Mouse (Mus musculus) testis, postnatal 14 days (tissue): ENCODE measurements around the gene Lmf2.

Source experiments
- DNase-seq: peaks from one replicate; pipeline ENCODE4 v3.0.0; 2021; ENCODE audit warnings: low spot score

Gene Lmf2

DNA sequence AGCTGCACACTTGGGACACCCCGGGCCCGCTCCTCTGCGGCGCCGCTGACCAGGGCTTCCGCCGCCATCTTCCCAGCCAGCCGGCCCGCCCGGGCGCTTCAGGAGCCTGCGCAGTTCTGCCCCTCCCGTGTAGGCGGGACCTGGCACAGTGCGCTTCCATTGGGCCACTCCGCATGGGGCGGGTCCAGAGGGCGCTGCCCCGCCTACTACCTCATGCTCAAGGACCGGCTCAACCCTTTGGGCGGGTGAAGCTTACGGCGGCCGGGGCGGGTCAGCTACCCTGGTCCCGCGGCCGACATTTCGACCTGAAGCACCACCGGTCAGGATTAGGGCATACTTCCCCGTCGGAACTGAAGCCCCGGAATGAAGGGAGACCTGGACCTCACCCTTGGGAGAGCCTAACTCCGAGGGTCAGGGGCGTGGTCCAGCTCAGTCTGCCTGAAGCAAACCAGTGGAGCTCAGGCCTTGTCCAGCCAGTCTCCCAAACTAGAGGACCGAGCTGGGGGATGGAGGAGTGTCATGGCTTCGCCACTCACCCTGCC is 40.2 kb downstream of the Lmf2 start, which contains the start of gene Sbf1:
Sbf1 (minus strand) TSS at position 122 of the 542 bp plus-strand sequence.
- DNase-seq, result peak; percentile 98

DNA sequence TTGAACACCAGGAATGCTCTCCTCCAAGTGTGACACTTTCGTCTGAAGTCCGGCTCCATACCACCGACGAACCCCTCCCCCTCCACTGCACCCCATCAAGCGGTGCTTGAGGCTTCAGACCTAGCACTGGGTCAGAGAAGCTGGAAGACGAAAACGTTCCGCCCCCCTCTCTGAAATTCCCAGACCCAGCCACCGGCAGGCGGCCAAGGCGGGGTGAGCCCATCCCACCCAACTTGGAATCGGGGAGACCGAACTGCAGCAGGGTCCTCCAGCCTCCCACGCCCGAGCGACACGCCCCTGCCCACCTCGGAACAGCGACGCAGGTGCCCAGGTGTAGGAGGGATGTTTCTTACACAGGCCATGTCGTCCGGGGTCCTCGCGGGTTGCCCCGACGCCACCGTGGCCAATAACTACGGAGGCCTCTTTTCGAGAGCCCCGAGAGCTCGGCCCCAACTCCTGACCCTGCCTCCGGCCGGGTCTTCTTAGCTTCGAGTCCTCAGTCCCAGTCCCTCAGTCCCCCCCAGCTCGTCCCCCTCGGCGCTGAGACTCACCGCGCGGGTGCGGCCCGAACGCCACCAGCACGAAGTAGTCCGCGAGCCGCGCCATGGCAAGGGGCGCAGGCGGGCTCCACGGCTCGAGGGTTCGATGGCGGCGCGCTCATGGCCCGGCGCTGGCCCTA is 40.8 kb downstream of the Lmf2 start:
- DNase-seq, result peak; percentile 44

DNA sequence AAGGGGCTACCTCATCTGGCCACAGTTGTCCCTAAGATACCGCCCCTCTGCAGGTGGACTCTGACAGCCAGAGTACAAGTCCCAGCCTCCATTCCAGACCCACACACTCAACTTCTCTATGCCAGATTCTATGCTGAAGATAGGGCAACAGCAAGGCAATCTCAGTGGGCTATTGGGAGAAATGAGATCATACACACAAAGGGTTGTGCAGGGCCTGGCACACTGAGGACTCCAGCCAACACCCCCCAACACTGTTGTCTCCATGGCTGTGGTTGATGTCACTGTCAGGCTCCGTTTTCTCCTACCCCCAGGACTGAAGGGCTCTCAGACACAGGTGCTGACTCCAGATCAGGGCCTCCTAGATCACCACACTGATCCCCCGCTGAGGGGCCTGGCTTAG is 41.4 kb downstream of the Lmf2 start:
- no peak for DNase-seq

DNA sequence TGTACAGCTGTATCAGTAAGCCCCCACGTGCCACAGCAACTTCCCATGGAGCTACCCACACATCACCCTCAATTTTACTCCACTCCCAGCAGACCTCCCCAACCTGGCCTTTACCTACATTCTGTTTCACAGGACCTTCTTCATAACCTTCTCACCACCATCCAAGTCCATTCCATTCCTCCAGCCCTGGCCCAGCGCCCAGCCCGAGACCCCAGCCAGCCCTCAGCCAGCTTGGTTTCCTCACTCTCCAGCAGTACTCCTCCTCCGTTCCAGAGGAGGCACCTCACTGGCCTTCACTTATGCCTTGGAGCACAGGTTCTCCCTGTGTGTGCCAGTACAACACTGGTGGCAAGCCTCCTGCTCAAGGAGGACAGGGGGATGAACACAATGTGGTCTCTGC is 42.1 kb downstream of the Lmf2 start:
- DNase-seq, result no peak

DNA sequence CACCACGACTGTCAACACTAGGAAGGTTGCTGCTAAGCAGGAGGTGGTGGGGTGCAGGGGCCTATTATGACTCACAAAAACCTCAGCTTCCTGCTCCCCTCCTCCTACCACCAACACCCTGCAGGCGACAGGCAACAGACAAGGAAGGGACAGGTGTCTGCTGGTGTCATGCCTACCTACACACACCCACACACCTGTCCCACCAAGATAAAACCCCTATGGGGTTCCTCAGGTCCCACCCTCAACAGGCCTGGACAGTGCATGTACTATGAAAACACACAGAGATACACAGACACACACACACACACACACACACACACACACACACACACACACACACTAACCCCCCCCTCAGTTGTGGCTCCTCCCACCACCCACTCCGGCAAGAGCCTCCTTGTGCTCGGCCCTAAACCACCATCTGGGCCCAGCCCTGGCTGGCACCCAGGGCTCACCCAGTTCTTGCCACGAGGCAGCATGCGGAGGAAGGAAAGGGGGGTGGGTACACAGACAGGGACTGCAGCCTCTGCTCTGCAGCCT is 45.4 kb downstream of the Lmf2 start:
- no peak for DNase-seq

DNA sequence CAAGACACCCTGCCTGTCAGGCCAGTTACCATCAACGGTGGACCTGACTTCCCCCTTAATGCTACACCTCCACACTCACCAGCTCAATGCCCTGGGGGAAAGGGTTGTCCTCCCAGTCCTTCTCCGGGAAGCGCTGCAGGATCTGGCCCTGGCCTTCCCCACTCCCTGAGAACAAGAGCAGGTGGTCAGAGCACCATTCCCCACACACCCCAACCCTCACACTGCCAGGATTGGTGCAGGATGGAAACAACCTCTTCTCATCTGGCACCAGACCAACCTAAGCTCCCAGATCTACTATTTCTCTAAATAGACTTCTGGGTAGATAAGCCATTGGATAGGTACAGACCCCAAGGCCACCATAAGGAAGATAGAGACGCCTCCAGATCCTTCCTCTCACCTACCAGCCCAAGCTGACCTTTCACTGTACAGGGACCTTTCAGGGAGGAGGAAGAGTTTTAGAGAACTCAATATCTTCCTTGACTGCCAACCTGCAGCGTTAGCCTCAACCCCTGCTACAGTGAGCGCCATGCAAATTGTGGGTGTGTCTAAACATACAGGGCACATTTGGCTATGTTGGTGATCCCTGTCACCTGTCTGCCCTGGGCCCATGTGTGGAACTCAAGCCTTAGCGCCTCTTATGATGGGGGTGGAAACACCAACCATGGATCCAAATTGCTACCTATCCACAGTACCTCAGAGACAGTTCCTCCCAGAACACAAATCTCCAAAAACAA is 46.9 kb downstream of the Lmf2 start:
- DNase-seq, result no peak

DNA sequence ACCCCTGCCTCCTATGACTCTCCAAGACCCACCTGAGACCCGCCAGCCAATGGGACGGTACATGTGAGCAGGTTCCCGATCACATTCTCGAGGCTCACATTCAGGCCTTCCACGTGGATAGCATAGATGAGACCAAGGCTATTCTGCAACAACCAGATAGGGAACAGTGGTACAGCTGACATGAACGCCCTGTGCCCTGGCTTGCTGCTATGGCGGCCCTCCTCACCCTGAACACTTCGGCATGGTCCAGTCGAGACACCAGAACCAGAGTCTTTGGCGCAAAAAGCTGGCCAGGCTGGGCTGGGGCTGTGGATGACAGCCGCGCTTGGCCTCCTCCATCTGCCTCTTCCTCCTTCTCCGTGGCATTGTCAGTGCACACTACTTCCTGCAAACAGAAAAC is 48.0 kb downstream of the Lmf2 start:
- DNase-seq, result no peak

DNA sequence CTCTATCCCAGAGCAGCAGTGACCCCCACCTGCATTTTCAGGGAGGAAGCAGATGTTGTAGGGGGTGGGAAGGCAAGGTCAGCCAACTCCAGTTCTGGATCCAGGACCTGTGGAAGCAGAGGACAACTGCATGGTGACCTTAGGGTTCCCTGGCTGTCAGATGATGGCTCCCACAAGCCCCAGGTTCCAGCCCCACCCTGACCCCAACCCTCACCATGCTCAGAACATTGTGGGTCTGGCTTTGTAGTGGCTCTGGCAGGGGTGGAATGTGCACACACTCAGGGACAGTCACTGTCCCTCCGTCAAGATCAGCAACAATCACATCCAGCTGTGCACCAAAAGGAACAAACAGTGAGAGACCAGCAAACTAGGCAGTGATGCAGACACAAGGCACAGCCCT is 49.5 kb downstream of the Lmf2 start:
- DNase-seq, result no peak
